In genomic region chrX:74249615-74250014, GRCm38 (mm10) we compare ENCODE assay signal across 8 mouse cellular contexts. TPM values are rescaled to one million over a fixed set of nuclear protein-coding genes. Genes with fewer than 3 reads are reported as not detected.
DNase-seq lines count a peak whose midpoint lies in the region; ATAC-seq and TF ChIP-seq lines count a peak whose summit lies in the region.

Gene Flna (minus strand): TSS chrX:74249820.

- no peaks in the 10 kb centered on the region for H3K9me3 ChIP-seq in E14TG2a.4 (ENCODE audit: low read length)
- H3K9me3 ChIP-seq in forebrain, embryonic 14.5 days (replicated peaks; ENCODE audit: control insufficient read depth, low read length) = no peaks in the 10 kb centered on the region
- H3K9me3 ChIP-seq in liver, postnatal 0 days (ENCODE audit: low read length) = no peaks in the 10 kb centered on the region
- no peaks in the 10 kb centered on the region for H3K9me3 ChIP-seq in neural tube, embryonic 12.5 days

- H3K27me3 ChIP-seq in E14TG2a.4 (ENCODE audit: insufficient read depth, low read length) = no peaks in the 10 kb centered on the region
- no peaks in the 10 kb centered on the region for H3K27me3 ChIP-seq in forebrain, embryonic 14.5 days (replicated peaks; ENCODE audit: control insufficient read depth, insufficient read depth, low read length)
- H3K27me3 ChIP-seq in liver, postnatal 0 days (ENCODE audit: insufficient read depth, low read length) = no peaks in the 10 kb centered on the region
- H3K27me3 ChIP-seq in neural tube, embryonic 12.5 days (replicated peaks) = no peaks in the 10 kb centered on the region

- peak within 1 kb of the TSS; percentile 75 for H3K4me3 ChIP-seq in E14TG2a.4 (replicated peaks; ENCODE audit: low read length)
- H3K4me3 ChIP-seq in forebrain, embryonic 14.5 days (ENCODE audit: low read depth, low read length) = peak within 1 kb of the TSS; percentile 33
- peak within 1 kb of the TSS; percentile 40 for H3K4me3 ChIP-seq in liver, postnatal 0 days (ENCODE audit: low read depth, low read length)
- peak within 1 kb of the TSS; percentile 39 for H3K4me3 ChIP-seq in neural tube, embryonic 12.5 days

- no peak for TF ChIP-seq EP300 in liver, postnatal 0 days (IDR thresholded peaks at IDR 0.05; ENCODE audit: low read depth)

- intact Hi-C loops in heart, postnatal 10 days (cut with DNase I) = loop anchor here (2.0 to 10.0 kb wide), 4 partner anchors 33 to 465 kb away; partner anchors contain the start of genes Dnase1l1, Fam3a, Idh3g and Ikbkg

- ATAC-seq in cerebellum, adult (ENCODE audit: insufficient number of reproducible peaks, low FRiP score, low TSS enrichment) = peak; percentile 36
- no peak for ATAC-seq in forebrain, embryonic 14.5 days
- ATAC-seq in liver, postnatal 0 days = no peak
- ATAC-seq in neural tube, embryonic 12.5 days (ENCODE audit: low FRiP score, low read depth) = no peak

- H3K4me1 ChIP-seq in E14TG2a.4 (replicated peaks; ENCODE audit: low read depth, low read length) = peaks cover 16% of the 10 kb centered on the region
- H3K4me1 ChIP-seq in forebrain, embryonic 14.5 days (ENCODE audit: control insufficient read depth, insufficient read depth, low read length) = no peaks in the 10 kb centered on the region
- peaks cover 6% of the 10 kb centered on the region; the same call in 1 of the 2 replicates for H3K4me1 ChIP-seq in liver, postnatal 0 days (ENCODE audit: insufficient read depth)
- no peaks in the 10 kb centered on the region for H3K4me1 ChIP-seq in neural tube, embryonic 12.5 days

- DNase-seq in forebrain, embryonic 14.5 days (ENCODE audit: low spot score) = peak; percentile 55
- peak; percentile 72 to 76 for DNase-seq in heart, postnatal 10 days
- DNase-seq in kidney, postnatal 36 days = peak; percentile 70 to 83
- DNase-seq in liver, postnatal 0 days = peak; percentile 67
- DNase-seq in testis, postnatal 14 days (ENCODE audit: low spot score) = peak; percentile 46

- WGBS in forebrain, embryonic 14.5 days = 40% methylated on average over 30 of the region's 38 CpGs
- 20% methylated on average over 22 of the region's 38 CpGs for WGBS in liver, postnatal 0 days (ENCODE audit: insufficient replicate concordance)
- WGBS in neural tube, embryonic 12.5 days = 26% methylated on average over 38 of the region's 38 CpGs

- H3K27ac ChIP-seq in forebrain, embryonic 14.5 days (ENCODE audit: low read depth, low read length) = 0 out of 2 replicates have a peak within 1 kb of the TSS, but pooled peaks have one; percentile 14
- H3K27ac ChIP-seq in liver, postnatal 0 days (ENCODE audit: low read depth) = peak within 1 kb of the TSS; percentile 26; the same call in 1 of the 2 replicates
- H3K27ac ChIP-seq in neural tube, embryonic 12.5 days = no peak within 1 kb of the TSS

- peak within 1 kb of the TSS; percentile 57 for H3K4me2 ChIP-seq in forebrain, embryonic 14.5 days (ENCODE audit: low read length)
- H3K4me2 ChIP-seq in liver, postnatal 0 days (ENCODE audit: low read depth, low read length) = peak within 1 kb of the TSS; percentile 69
- H3K4me2 ChIP-seq in neural tube, embryonic 12.5 days (replicated peaks) = peak within 1 kb of the TSS; percentile 61

- H3K36me3 ChIP-seq in E14TG2a.4 (ENCODE audit: insufficient read depth, low read length) = no peaks in the 10 kb centered on the region
- H3K36me3 ChIP-seq in forebrain, embryonic 14.5 days (ENCODE audit: control insufficient read depth, insufficient read depth, low read length) = no peaks in the 10 kb centered on the region
- no peaks in the 10 kb centered on the region for H3K36me3 ChIP-seq in liver, postnatal 0 days (replicated peaks; ENCODE audit: insufficient read depth, low read length)
- H3K36me3 ChIP-seq in neural tube, embryonic 12.5 days = no peaks in the 10 kb centered on the region

- no peak for TF ChIP-seq CTCF in E14TG2a.4 (conservative IDR thresholded peaks at IDR 0.05; ENCODE audit: low read length)
- peak; percentile 52 for TF ChIP-seq CTCF in liver, postnatal 0 days (IDR thresholded peaks at IDR 0.05; ENCODE audit: low read depth)

- H3K9ac ChIP-seq in forebrain, embryonic 14.5 days (ENCODE audit: low read length) = peak within 1 kb of the TSS; percentile 60
- H3K9ac ChIP-seq in liver, postnatal 0 days (replicated peaks) = peak within 1 kb of the TSS; percentile 33; the same call in 1 of the 2 replicates
- peak within 1 kb of the TSS; percentile 54 for H3K9ac ChIP-seq in neural tube, embryonic 12.5 days

RNA-seq across cellular contexts. Expression of gene Flna, which starts in this region (rescaled TPM):
- 88.1 and 103 TPM in 2 replicates for polyA plus RNA-seq in forebrain, embryonic 14.5 days (2014; fragmentation: Nextera tagmentation; extraction: Ambion mirVana)
- 100 to 1,000 TPM; 245 TPM for total RNA-seq in heart, postnatal 10 days (2021)
- polyA plus RNA-seq in liver, postnatal 0 days (2015; fragmentation: Nextera tagmentation; extraction: Ambion mirVana) = 30.2 and 34.1 TPM in 2 replicates
- 158 and 170 TPM in 2 replicates for polyA plus RNA-seq in neural tube, embryonic 12.5 days (2016; fragmentation: Nextera tagmentation; extraction: Ambion mirVana)
